Mouse (Mus musculus): ENCODE data around the gene Rnf5.
A peak's percentile ranks its signal among the peaks of the same experiment; 100 is the strongest.

Rnf5 gene

DNA sequence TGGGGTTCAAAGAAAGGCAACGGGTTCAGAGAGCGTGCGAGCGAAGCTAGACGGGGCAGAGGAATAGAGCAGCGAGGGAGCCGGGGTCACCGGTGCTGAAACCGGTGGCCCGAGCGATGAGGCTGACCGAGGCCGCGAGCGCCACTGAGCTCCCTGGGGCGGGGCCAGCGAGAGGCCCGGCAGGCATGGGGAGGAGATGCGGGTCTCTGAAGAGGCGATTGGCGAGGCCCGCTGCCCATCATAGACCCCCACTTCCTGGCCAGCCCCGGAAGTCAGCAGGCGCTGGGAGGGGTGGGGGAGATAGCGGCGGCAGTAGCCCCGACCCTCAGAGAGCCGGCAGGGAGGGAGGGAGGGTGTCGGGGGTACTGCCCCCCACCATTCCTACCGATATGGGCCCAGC lies 2.1 kb upstream of the Rnf5 start:
- peak; percentile 88 for DNase-seq (ENCODE audit: low spot score)

DNA sequence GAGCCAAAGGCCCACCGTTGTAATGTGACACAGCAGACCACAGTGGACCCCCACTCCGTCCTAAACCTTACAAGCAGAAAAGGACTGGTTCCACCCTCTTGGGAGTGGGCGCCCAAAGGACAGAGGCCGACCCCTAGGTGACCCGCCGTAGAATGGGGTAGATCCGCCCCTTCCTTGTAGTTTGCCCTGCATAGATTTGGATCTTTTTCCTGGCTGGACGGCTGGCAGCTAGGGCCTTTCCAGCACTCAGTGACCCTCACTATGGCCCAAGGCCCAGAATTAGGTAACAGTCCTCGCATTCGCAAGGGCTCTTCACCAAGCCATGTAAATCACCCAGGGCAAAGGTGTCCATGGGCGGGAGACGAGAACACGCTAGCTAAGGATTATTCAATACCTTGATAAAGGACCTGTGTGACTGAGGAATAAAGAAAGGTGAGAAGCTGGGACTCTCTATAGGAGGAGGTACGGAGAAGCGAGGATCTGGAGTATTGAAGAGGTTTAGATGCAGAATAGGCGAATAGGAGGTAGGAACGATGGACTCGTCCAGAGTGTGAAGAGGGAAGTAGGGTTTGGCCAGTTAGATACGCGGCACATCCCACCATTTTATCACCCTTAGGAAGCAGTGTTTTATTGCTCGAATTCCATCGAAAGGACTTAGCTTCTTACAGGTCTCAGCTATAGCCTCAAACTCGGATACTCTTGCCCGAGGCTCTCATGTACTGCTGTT lies 1.2 kb upstream of the Rnf5 start:
- DNase-seq (ENCODE audit: low spot score), result no peak

DNA sequence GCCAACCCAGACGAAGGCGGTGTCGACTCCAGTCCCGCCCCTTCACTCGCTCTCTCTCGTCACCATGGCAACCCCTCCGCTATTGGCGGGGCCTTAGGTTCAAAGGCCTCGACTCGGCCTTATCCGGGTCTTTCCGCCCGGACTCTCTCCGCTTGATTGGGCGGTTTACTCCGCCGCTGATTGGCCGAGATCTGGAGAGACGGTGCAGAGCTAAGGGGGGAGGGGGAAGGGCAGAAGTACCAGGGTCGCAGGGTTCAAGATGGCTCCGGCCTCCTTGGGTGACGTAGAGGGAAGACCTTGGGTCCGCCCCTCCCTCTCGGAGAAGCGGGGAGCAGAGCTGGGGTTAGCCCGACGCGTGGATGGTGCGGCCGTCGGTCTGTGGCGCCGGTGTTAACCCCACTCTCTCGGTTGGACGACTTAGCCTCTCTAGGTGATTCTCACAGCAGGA lies 595 bp upstream of the Rnf5 start, which contains the start of gene Agpat1:
Gene Agpat1, plus strand, starts transcription at position 202 of the 448 bp plus-strand sequence.
- peak; percentile 98 for DNase-seq (ENCODE audit: low spot score)

DNA sequence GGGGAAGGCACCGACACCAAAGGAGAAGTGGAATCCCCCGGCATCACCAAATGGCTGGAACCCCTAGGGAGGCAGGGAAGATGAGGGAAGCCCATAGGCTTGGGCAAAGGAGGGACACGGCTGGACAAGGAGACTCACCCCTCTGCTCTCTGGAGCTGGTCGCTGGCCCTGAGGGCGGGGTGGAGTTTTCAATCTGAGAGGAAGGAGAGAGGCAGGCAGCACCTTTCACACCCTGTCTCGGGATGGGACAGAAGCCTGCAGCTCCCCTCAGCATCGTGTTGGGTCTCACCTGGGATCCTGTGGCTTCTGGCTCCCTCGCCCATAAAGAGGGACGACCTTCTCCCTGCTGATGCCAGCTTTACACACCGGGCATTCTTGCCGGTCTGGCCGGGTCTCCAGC lies 1.7 kb downstream of the Rnf5 start:
- DNase-seq (ENCODE audit: low spot score), result no peak

DNA sequence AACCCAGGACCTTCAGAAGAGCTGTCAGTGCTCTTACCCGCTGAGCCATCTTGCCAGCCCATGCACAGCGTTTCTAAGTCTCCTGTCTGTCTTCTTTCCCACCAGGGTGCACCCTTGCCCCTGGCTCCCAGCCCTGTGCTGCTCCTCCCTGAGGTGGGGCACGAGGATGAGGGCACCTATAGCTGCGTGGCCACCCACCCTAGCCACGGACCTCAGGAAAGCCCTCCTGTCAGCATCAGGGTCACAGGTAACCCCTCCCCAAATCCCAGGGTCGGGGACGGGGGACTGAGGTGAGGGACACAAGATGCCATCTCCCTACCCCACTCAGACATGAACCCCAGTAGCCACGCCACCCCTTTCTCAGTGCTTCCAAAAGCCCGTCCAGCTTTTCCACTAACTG lies 3.6 kb downstream of the Rnf5 start:
- no peak for DNase-seq (ENCODE audit: low spot score)

DNA sequence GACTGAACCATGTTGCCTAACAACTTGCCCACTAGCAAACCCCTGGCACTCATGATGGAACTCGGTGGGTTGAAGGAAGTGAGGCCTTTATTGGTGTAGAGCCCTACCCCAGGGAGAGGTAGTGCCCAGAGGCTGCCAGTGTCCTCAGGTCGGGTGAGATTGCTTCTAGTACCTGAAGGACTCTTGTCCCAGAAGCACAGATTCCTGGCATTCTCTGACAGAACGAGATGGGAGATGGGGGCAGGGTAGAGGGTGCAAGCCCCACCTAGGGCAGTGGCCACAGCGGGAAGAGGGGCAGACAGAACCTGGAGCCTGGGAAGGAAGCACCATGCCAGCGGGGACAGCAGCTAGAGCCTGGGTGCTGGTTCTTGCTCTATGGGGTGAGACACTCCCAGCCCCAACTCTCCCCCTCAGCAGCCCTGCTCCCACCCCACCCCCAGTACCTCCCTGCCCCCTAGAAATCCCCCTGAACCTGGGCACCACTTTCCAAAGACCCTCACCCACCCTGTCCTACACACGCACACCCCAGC lies 5.9 kb downstream of the Rnf5 start, which contains the start of gene Ager:
Gene Ager, plus strand, starts transcription at position 297 of the 530 bp plus-strand sequence.
- DNase-seq (ENCODE audit: low spot score), result no peak

DNA sequence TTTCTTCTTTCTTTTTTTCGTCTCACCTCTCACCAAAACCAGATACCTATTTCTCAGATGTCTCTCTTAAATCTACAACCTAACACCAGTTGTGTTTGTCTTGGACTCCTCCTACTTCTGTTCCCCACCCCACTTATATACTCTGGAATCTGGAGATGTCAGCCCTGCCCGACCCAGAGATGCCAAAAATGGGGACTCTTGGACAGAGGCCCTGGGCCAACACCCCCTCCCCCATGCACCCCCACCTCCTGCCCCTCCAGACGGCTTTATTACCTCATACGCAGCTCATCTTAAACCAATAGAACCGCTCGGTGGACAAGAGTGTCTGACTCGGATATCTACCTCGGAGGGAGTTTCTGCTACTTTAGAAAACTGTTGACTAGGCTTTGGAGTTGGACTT lies 7.4 kb downstream of the Rnf5 start:
- no peak for DNase-seq (ENCODE audit: low spot score)

DNA sequence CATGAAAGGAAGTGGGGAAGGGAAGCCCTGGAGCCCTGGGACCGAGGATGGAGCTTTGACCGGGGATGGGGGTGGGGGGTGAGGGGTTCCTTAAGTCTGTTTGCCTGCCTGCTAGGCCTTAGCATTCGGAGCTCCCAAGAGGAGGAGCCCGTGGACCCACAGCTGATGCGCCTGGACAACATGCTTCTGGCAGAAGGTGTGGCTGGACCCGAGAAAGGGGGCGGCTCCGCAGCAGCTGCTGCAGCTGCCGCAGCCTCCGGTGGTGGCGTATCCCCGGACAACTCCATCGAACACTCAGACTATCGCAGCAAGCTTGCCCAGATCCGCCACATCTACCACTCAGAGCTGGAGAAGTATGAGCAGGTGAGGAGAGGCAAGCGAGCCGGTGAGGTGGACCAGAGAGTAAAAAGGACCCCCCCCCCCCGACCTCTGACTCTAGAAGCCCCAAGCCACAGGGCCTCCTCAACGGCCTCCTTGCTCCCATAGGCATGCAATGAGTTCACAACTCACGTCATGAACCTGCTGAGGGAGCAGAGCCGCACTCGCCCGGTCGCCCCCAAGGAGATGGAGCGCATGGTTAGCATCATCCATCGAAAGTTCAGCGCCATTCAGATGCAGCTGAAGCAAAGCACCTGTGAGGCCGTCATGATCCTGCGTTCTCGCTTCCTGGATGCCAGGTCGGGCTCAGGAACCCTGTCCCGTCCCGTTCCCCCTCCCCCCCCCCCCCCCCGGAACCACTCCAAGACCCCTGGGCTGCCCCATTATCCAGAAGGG lies 9.6 kb downstream of the Rnf5 start:
- DNase-seq (ENCODE audit: low spot score), result no peak

DNA sequence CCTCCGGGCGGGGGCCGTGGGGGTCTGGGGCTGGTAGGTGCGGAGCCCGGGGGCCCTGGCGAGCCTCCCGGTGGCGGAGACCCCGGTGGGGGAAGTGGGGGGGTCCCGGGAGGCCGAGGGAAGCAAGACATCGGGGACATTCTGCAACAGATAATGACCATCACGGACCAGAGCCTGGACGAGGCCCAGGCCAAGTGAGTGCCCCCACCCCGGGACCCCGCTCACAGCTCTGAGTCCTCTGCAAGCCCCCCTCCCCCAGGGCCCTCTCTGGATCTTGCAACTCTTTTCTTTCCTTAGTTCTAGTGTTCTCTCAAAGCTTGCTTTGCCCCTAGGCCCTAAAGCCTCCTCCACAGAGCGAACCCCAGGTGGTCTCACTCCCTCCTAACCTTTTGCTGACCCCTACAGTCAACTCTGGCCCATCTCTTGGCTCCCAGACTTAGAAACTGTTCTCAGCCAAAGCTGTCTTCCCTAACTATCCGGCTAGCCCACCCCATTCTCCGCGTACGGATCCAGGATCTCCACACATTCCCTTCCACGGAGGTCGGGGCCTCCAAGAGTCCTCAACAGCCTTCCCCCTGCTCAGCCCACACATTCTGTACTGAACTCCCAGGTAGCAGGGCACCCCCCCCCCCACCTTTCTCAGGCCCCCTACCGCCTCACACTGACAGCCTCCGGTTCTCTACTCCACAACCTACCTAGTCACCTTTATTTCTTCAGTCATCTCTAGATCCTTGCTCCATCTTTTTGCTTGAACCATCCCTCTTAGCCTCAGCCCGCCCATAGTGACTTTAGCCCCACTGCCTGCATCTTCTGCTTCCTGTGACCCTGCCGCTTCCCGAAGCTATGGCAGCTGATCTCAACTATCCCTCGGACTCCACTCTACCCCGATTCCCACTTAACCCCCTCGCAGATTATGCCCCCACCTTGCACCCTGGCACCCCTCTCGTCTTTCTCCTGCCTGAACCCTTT lies 10.6 kb downstream of the Rnf5 start:
- no peak for DNase-seq (ENCODE audit: low spot score)

DNA sequence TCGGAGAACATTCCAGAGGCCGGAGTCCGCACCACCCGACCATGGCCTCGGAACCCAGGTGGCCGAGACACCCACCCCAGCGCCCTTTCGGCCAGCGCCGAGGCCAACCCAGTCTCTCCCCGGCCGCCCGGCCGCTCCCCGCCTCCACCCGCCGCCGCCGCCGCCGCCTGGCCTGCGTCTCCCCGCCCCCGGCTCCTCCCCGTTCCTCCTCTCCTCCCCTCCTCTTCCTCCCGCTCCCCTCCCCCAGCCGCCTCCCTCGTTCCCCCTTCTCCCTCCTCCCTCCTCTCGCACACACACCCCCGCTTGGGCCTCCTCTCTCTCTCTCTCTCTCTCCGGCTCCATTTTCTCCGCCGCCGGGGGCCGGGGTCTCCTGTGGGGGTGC lies 11.5 kb downstream of the Rnf5 start:
- peak; percentile 71 for DNase-seq (ENCODE audit: low spot score)

DNA sequence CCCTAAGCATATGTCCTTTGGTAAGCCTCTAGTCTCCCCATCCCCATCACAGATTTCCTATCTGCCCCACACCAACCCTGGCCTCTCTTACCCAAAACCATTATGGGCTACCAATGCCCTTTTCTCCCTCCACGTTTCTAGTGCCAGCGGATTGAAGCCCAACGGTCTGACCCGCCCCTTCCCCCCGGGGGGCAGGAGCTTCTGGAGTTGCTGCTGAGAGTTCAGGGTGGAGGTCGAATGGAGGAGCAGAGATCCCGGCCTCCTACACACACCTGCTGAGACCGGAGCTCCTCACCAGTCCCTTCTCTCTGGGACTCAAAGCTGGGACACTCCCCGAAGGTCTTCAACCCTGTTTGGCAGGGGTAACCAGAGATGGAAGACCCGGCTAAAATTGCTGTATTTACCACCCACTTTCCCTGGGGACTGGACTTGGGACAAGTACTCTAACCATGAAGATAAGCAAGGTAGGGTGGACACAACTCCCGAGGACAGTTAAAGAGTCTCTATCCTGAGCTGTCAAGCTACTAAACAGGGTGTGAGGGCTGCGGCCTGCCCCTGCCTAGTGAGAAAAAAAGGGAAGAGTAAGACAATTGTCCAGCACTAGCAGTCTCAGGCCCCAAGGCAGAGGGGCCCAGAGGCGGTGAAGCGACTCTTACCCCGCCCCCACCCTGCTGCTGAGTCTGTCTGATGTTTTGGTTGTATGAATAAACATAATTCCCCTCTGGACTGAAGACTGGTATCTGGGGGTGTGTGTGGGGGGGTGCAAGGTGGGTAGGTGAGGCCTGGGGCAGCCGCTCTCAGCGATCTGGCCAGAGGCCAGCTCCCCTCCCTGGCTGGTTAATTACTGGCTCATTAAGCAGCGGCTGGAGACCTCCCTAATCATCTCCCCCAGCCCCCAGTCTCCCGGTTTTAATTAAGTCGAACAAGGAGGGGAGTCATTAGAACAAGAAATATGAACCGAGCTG lies 12.2 kb downstream of the Rnf5 start, which contains the start of gene Pbx2:
Gene Pbx2, plus strand, starts transcription at position 238 of the 965 bp plus-strand sequence.
- DNase-seq (ENCODE audit: low spot score), result no peak

DNA sequence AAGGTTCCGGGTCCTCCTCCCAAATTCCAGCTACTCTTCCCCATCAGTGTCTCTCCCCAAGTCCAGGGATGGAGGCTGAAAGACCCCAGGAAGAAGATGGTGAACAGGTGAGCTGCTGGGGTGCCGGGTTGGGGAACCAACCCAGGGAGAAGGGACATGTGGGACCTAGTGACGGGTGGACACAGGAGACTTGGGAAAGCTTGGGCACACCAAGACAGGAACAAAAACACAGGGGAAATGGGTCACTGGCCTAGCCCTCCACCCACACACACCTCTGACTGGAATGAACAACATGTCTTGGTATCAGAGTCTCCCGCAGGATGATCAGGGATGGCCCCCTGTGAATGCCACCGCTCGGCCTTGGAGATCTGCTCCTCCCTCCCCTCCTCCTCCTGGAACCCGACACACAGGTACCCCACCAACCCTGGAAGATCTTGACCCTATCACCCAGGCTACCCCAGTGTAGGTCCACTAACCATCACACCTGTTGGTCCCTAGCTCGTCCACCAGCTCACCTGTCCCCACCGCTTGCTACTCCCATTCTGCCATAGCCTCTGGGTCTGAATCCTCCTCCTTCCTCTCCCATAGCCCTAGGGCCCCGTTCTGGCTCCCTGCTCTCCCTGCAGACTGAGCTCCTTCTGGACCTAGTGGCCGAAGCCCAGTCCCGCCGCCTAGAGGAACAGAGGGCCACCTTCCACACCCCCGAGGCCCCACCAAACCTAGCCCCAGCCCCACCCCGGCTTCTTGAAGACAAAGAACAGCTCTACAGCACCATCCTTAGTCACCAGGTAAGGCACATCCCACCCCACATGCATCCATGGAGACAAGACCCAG lies 13.1 kb downstream of the Rnf5 start:
- no peak for DNase-seq (ENCODE audit: low spot score)

DNA sequence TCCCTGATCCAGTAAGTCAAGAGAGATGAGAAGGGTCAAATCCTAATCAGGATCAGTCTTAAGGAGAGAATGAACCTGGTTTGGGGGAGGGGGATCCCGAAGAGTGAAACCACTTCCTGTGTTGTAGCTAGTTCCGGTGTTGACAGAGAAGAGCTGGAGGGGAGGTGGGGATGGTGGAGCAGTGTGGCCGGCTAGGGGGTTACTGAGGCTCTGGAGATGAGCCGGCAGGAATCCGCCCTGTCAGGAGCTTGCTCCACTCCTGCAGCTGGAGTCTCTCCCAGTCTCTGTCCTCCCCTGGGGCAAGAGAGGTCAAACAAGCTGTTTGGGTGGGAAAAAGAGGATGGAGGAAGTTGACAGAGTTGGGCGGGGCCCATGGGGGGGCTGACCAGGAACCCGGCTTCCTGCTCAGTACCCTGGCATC lies 13.8 kb downstream of the Rnf5 start, which contains the start of gene Gpsm3:
Gene Gpsm3, plus strand, starts transcription at position 126 of the 421 bp plus-strand sequence.
- peak; percentile 71 for DNase-seq (ENCODE audit: low spot score)

DNA sequence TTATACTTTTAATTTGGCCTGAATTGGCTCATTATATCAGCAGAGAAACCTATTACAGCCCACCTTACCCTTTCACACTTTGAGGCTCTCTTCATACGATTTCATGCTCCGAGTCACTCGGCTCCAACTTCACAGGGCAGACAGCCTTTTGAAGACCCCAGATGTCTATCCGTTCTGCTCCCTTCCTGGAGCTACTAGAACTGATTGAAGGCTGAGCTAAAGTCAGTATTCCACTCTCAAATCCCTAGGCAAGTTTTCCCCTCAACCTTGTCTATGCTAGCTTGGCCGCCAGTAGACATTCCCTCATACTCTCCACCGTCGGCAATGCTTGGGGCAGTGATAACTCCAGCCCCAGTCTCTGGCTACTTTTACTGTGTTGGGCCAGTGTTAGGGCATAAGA lies 14.3 kb downstream of the Rnf5 start:
- no peak for DNase-seq (ENCODE audit: low spot score)

DNA sequence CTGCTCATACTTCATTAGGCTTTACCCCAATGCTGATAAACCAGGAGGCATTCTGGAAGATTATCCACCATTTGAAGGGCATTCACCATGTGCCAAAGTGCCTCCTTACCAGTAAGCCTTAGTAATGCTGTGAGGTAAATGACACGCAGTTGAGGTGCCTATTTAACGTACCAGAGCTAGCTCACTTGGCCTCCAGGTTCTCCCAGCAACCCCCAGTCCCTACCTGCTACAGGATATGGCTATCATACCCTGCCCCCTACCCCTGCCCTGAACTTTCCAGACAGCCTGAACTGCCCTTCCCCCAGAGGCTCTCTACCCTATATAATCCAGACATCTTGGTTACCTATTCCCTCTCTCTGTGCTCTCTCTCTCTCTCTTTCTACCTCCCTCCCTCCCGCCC lies 14.7 kb downstream of the Rnf5 start:
- no peak for DNase-seq (ENCODE audit: low spot score)

DNA sequence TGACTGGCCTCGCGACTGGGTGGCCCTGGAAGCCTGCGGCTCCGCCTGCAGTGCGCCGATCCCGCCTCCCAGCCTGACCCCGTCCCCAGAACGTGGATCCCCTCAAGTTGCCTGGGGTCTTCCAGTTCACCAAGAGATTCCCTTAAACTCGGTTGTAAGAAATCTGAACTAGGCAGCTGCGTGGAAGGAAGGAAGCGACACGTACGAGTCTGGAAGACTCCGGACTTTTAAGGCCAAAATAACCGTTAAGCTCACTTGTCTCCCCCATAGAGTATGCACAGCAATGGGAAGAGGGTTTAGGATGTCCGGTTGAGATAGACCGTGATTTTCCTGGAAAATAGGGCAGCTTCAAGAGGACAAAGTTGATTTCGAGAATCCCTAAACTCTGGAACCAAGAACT lies 15.7 kb downstream of the Rnf5 start:
- no peak for DNase-seq (ENCODE audit: low spot score)

DNA sequence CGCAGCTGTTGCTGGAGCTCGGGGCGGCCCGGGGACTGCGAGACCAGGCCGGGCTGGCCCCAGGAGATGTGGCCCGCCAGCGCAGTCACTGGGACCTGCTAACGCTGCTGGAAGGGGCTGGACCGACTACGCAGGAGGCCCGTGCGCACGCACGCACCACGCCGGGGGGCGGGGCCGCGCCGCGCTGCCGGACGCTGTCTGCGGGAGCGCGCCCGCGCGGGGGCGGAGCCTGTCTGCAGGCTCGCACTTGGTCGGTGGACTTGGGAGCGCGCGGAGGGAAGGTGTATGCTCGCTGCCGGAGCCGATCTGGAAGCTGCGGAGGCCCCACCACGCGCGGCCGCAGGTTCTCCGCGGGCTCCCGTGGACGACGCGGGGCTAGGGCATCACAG lies 16.1 kb downstream of the Rnf5 start:
- peak; percentile 98 for DNase-seq (ENCODE audit: low spot score)

DNA sequence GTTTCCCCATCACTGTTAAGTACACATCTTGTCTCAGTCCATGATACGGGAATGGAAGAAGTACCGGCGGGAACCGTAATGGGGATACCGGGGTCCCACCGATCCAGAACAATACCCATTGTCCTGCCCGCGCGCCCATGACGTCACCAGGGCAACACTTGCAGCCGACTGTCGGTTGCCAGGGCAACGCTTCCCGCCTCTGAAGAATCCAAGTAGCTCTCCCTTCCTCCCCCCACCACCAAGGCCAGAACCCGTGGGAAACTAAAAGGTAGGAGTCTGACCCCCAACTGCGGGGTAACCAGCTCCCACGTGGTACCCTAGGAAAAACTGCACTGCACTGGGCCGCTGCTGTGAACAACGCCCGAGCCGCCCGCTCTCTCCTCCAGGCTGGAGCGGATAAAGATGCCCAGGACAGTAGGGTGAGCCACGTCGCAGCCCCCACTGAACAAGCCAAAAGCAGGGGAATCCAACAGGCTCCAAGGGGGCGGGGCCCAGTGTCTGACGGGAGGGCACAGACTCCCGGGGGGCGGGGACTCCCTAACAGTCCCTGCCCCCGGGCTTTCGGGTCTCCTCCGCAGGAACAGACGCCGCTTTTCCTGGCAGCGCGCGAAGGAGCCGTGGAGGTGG lies 16.6 kb downstream of the Rnf5 start:
- DNase-seq (ENCODE audit: low spot score), result peak; percentile 63
